Mouse (Mus musculus) CD8-positive naive resting alpha-beta T cell, adult 57 days (primary cell): ENCODE data around the gene Hemgn. TPM values are rescaled to one million over a fixed set of nuclear protein-coding genes. Genes with fewer than 3 reads are reported as not detected.

Source experiments
- total RNA-seq: library from RNA; stranded (reverse); gene quantifications from one replicate; pipeline ENCODE4 v1.2.4, GENCODE M21; 2023

The Hemgn gene
- total RNA-seq = 0.64 TPM

GRCm38 (mm10) chr4:46413406-46413805, at the start of gene Hemgn:
Gene Hemgn (minus strand): TSS chr4:46413506.

DNA sequence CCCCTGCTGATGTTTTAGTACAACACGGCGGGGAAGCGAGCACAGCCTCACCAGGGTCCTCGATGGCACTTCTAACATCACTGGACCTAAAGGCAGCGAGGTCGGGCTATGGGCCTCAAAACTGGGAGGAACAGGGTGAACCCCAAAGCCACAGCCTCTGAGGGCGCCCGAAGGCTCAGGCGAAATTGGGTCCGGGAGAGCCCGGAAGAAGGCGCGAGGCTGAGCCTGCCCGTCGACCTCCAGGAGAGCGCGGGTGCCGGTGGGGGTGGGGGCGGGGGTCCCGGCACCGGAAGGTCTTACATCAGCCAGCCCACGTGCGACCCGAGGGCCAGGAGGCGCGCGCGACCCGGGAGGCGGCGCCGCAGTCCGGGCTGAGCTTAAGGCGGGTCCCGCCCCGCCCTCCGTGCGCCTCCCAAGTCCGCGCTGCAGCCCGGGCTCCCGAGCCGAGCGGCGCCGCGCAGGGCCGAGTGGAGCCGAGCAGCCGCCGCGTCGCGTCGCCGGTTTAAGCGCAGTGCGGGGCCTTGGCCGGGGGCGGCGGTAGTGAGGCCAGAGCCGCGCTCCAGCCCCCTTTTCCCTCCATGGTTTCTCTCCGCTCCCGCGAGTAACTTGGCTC, 37.3 kb upstream of the Hemgn start, which contains the start of gene Anp32b:
TSS of gene Anp32b (plus strand) at position 384 of the 613 bp plus-strand sequence.

DNA sequence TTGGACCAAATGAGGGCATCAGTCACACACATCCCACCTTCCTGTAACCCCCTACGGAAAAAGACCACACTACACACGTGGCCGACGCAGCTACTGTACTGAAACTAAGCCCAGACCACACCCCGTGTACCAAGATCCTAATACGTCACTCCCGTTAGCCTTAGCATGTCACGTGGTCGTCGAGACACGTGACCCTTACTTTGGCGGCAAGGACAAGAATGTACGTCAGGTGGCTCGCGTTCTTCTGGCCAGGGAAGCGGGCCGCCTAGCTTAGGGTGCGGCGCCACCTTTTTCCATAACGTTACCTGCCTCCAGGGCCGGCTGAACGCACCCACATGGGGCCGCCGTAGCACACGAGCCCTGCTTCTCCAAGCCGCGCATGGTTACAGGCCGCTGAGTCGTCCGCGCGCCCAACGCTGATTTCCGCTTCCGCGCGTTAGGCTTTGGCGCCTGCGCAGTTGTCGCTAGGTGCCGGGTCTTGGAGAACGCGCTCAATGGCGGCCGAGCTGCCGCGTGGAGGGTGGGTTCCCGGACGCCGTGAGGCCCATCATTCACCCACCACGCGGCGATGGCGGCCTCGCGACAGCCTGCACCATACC, 24.2 kb downstream of the Hemgn start, which contains the start of gene Trmo:
TSS of gene Trmo (minus strand) at position 425 of the 599 bp plus-strand sequence.

Other genes with a start within 250 kb of the Hemgn start
- 40.4 TPM for gene Xpa, start 217.2 kb downstream of the Hemgn start, total RNA-seq
- not detected for gene Foxe1, start 69.9 kb downstream of the Hemgn start, total RNA-seq
- 24.7 TPM for gene Trmo, start 24.1 kb downstream of the Hemgn start, total RNA-seq
- gene Anp32b, start 37.4 kb upstream of the Hemgn start, total RNA-seq = 168 TPM
- gene Nans, start 75.7 kb upstream of the Hemgn start, total RNA-seq = 44.7 TPM
- 76.8 TPM for gene Trim14, start 122.6 kb upstream of the Hemgn start, total RNA-seq
- gene Coro2a, start 188.7 kb upstream of the Hemgn start, total RNA-seq = 25.3 TPM
- 0.80 TPM for gene Tbc1d2, start 236.7 kb upstream of the Hemgn start, total RNA-seq